Mouse (Mus musculus): ENCODE measurements around the gene Iffo2.

- TF ChIP-seq CTCF (IDR thresholded peaks at IDR 0.05 in 2 of 3, conservative IDR thresholded peaks at IDR 0.05 in 1 of 3; ENCODE audit: control insufficient read depth in 1 of 3, insufficient read depth in 1 of 3, low read depth in 2 of 3, low read length in 3 of 3, poor library complexity in 1 of 3, severe bottlenecking in 1 of 3) (no peak), MAFK (IDR thresholded peaks at IDR 0.05; ENCODE audit: borderline replicate concordance, low read depth, low read length) (no peak), MYC (IDR thresholded peaks at IDR 0.05; ENCODE audit: low read depth, low read length) (no peak), ZKSCAN1 (IDR thresholded peaks at IDR 0.05; ENCODE audit: low read depth, low read length) (no peak), MEF2A (IDR thresholded peaks at IDR 0.05; ENCODE audit: extremely low read depth, insufficient replicate concordance, low read depth, low read length, poor library complexity, severe bottlenecking) (no peak)
Measured at GRCm38 (mm10) chr4:139624116-139624489, 93.8 kb downstream of the Iffo2 start.
